ENCODE assay signal across 9 mouse cellular contexts in genomic region chr10:13388116-13388922, GRCm38 (mm10).
DNase-seq lines count a peak whose midpoint lies in the region; ATAC-seq lines count a peak whose summit lies in the region.
"Had no signal": no experiment of that assay in that cellular context is flagged by ENCODE, and none has a peak within 500 bp of the region (broad histone marks: within the 10 kb centered on the region; RNA-seq: fewer than 3 reads in every experiment).

No protein-coding gene starts in this region.

- DNase-seq in ovary, adult 18-20 months (ENCODE audit: low spot score) = peak; percentile 72
- no peak for DNase-seq in ovary, postnatal 10 days (ENCODE audit: low spot score)
- peak; percentile 31 for DNase-seq in forebrain, embryonic 10.5 days (ENCODE audit: extremely low spot score, low spot score)
- peak; percentile 53 for DNase-seq in limb, embryonic 11.5 days (ENCODE audit: low spot score)
- peak; percentile 52 for DNase-seq in mesoderm, embryonic 11.5 days (ENCODE audit: low read depth, low spot score)
- no peak for DNase-seq in cerebellum, adult 9-11 months

- H3K4me1 ChIP-seq in forebrain, embryonic 10.5 days = peaks cover 22% of the 10 kb centered on the region
- peaks cover 7% of the 10 kb centered on the region; the same call in 1 of the 2 replicates for H3K4me1 ChIP-seq in limb, embryonic 11.5 days (ENCODE audit: control insufficient read depth, insufficient read depth, low read length)
- H3K4me1 ChIP-seq in stomach, embryonic 16.5 days (ENCODE audit: control insufficient read depth, insufficient read depth, low read length) = peaks cover 20% of the 10 kb centered on the region

- peak overlapping the region; percentile 75 for H3K27ac ChIP-seq in forebrain, embryonic 10.5 days
- no peak overlapping the region for H3K27ac ChIP-seq in limb, embryonic 11.5 days (replicated peaks; ENCODE audit: low read depth, low read length)
- H3K27ac ChIP-seq in stomach, embryonic 16.5 days (ENCODE audit: low read length) = peak overlapping the region; percentile 83

- H3K4me2 ChIP-seq in limb, embryonic 11.5 days (ENCODE audit: low read depth, severe bottlenecking) = peak overlapping the region; percentile 46
- H3K4me2 ChIP-seq in stomach, embryonic 16.5 days (ENCODE audit: low read depth, low read length) = peak overlapping the region; percentile 52

- H3K4me3 ChIP-seq in forebrain, embryonic 10.5 days = peak overlapping the region; percentile 35
- peak overlapping the region; percentile 22; the same call in 1 of the 2 replicates for H3K4me3 ChIP-seq in limb, embryonic 11.5 days (ENCODE audit: low read depth, low read length)
- peak overlapping the region; percentile 38 for H3K4me3 ChIP-seq in stomach, embryonic 16.5 days (replicated peaks; ENCODE audit: low read length)

- peak; percentile 10 to 17; a peak in 1 of 4 replicates for ATAC-seq in hematopoietic stem cell, adult 5-6 weeks (replicated peaks in 1 of 2; ENCODE audit: insufficient read depth in 1 of 2, low FRiP score in 2 of 2, low TSS enrichment in 1 of 2, low read depth in 1 of 2, poor library complexity in 2 of 2, severe bottlenecking in 2 of 2)
- peak; percentile 70; the same call in 1 of the 2 replicates for ATAC-seq in limb, embryonic 11.5 days (ENCODE audit: insufficient number of reproducible peaks, low FRiP score, low TSS enrichment, low read depth)
- ATAC-seq in stomach, embryonic 16.5 days (ENCODE audit: insufficient read depth, low FRiP score) = peak; percentile 76; the same call in 1 of the 2 replicates
- ATAC-seq: Patski had no signal

- H3K27me3 ChIP-seq in forebrain, embryonic 10.5 days (ENCODE audit: poor library complexity, severe bottlenecking) = no peaks in the 10 kb centered on the region
- H3K27me3 ChIP-seq in limb, embryonic 11.5 days (ENCODE audit: control insufficient read depth, insufficient read depth, low read length) = no peaks in the 10 kb centered on the region
- no peaks in the 10 kb centered on the region for H3K27me3 ChIP-seq in stomach, embryonic 16.5 days (ENCODE audit: control insufficient read depth, insufficient read depth, low read length)
- H3K27me3 ChIP-seq: Patski had no signal

- 32% methylated on average over 11 of the region's 11 CpGs for WGBS in forebrain, embryonic 10.5 days
- WGBS in limb, embryonic 11.5 days = 5% methylated on average over 11 of the region's 11 CpGs
- 5% methylated on average over 11 of the region's 11 CpGs for WGBS in stomach, embryonic 16.5 days

- H3K36me3 ChIP-seq in forebrain, embryonic 10.5 days (replicated peaks) = no peaks in the 10 kb centered on the region
- no peaks in the 10 kb centered on the region for H3K36me3 ChIP-seq in limb, embryonic 11.5 days (ENCODE audit: control insufficient read depth, insufficient read depth, low read length)
- H3K36me3 ChIP-seq in stomach, embryonic 16.5 days (ENCODE audit: control insufficient read depth, insufficient read depth, low read length) = no peaks in the 10 kb centered on the region

- no peaks in the 10 kb centered on the region for H3K9me3 ChIP-seq in forebrain, embryonic 10.5 days
- H3K9me3 ChIP-seq in limb, embryonic 11.5 days (ENCODE audit: control insufficient read depth, low read length) = no peaks in the 10 kb centered on the region
- 0 out of 2 replicates have a peak, but pooled peaks cover 3% of the 10 kb centered on the region for H3K9me3 ChIP-seq in stomach, embryonic 16.5 days (replicated peaks; ENCODE audit: control insufficient read depth, low read length)

- H3K9ac ChIP-seq in limb, embryonic 11.5 days (ENCODE audit: low read length) = no peak overlapping the region
- H3K9ac ChIP-seq in stomach, embryonic 16.5 days (ENCODE audit: low read length) = peak overlapping the region; percentile 74

Comparison
In these comparisons a context has a peak if more than half of its experiments do, and no peak if none do; other contexts are left out.
1. DNase-seq: peak in ovary, adult 18-20 months (single experiment), forebrain, embryonic 10.5 days (single experiment), limb, embryonic 11.5 days (single experiment) and mesoderm, embryonic 11.5 days (single experiment); none in ovary, postnatal 10 days (single experiment) and cerebellum, adult 9-11 months (single experiment).
2. ATAC-seq: peak in every context shown above with its lines; median percentile 76 in stomach, embryonic 16.5 days; 70 in limb, embryonic 11.5 days; 14 in hematopoietic stem cell, adult 5-6 weeks.
3. Peak in every context shown above with its lines, with median percentiles within 50 percentile points of each other: H3K4me3 ChIP-seq.